11 mouse cellular contexts compared by ENCODE assay signal in genomic region chr4:52361751-52362150, GRCm38 (mm10).
DNase-seq lines count a peak whose midpoint lies in the region; ATAC-seq and TF ChIP-seq lines count a peak whose summit lies in the region.
"Had no signal": no experiment of that assay in that cellular context is flagged by ENCODE, and none has a peak within 500 bp of the region (broad histone marks: within the 10 kb centered on the region; RNA-seq: fewer than 3 reads in every experiment).

No protein-coding gene starts in this region.

- no peaks in the 10 kb centered on the region for H3K27me3 ChIP-seq in E14TG2a.4 (ENCODE audit: insufficient read depth, low read length)
- H3K27me3 ChIP-seq in embryonic facial prominence, embryonic 14.5 days (replicated peaks; ENCODE audit: control insufficient read depth, insufficient read depth, low read length): no peaks in the 10 kb centered on the region
- H3K27me3 ChIP-seq: heart, embryonic 15.5 days had no signal

- H3K9me3 ChIP-seq in E14TG2a.4 (ENCODE audit: low read length): no peaks in the 10 kb centered on the region
- H3K9me3 ChIP-seq in embryonic facial prominence, embryonic 14.5 days (ENCODE audit: control insufficient read depth, low read length): no peaks in the 10 kb centered on the region
- H3K9me3 ChIP-seq: heart, embryonic 15.5 days had no signal

- WGBS in embryonic facial prominence, embryonic 14.5 days: 50% methylated on average over 6 of the region's 6 CpGs

- peak; percentile 81 for ATAC-seq in frontal cortex, adult (ENCODE audit: low TSS enrichment)
- ATAC-seq in embryonic facial prominence, embryonic 14.5 days (ENCODE audit: low read depth): no peak
- ATAC-seq in activated CD4-positive, CD25-positive, alpha-beta regulatory T cell, adult 4 months: no peak
- ATAC-seq: midbrain, embryonic 16.5 days had no signal

- no peaks in the 10 kb centered on the region for H3K36me3 ChIP-seq in E14TG2a.4 (ENCODE audit: insufficient read depth, low read length)
- no peaks in the 10 kb centered on the region for H3K36me3 ChIP-seq in embryonic facial prominence, embryonic 14.5 days (ENCODE audit: control insufficient read depth, insufficient read depth, low read length)
- H3K36me3 ChIP-seq: heart, embryonic 15.5 days had no signal

- no peak for DNase-seq in frontal cortex, postnatal 14 days (ENCODE audit: low spot score in 2 of 2)
- no peak for DNase-seq in layer of hippocampus, adult 2 months (ENCODE audit: low spot score in 2 of 2)
- no peak for DNase-seq in layer of hippocampus, postnatal 36 days
- peak; percentile 2 for DNase-seq in embryonic facial prominence, embryonic 14.5 days (ENCODE audit: low spot score)
- DNase-seq in adrenal gland, postnatal 4 days (ENCODE audit: low spot score in 2 of 2): no peak
- DNase-seq: gastrocnemius, postnatal 14 days had no signal

- no peak overlapping the region for H3K4me2 ChIP-seq in embryonic facial prominence, embryonic 14.5 days (ENCODE audit: low read depth, low read length)
- H3K4me2 ChIP-seq: heart, embryonic 15.5 days had no signal

- TF ChIP-seq CTCF in layer of hippocampus, adult 2 months (conservative IDR thresholded peaks at IDR 0.05): peak; percentile 45
- TF ChIP-seq CTCF in E14TG2a.4 (conservative IDR thresholded peaks at IDR 0.05; ENCODE audit: low read length): peak; percentile 29; the same call in 1 of the 2 replicates

- H3K27ac ChIP-seq in layer of hippocampus, adult 2 months: no peak overlapping the region
- H3K27ac ChIP-seq in embryonic facial prominence, embryonic 14.5 days (replicated peaks; ENCODE audit: low read depth, low read length): no peak overlapping the region
- H3K27ac ChIP-seq: heart, embryonic 15.5 days had no signal

- no peak overlapping the region for H3K9ac ChIP-seq in embryonic facial prominence, embryonic 14.5 days (ENCODE audit: low read depth, low read length)
- H3K9ac ChIP-seq: heart, embryonic 15.5 days had no signal

- H3K4me1 ChIP-seq in E14TG2a.4 (replicated peaks; ENCODE audit: low read depth, low read length): no peaks in the 10 kb centered on the region
- no peaks in the 10 kb centered on the region for H3K4me1 ChIP-seq in embryonic facial prominence, embryonic 14.5 days (ENCODE audit: control insufficient read depth, insufficient read depth, low read length)
- H3K4me1 ChIP-seq: heart, embryonic 15.5 days had no signal

- no peak overlapping the region for H3K4me3 ChIP-seq in layer of hippocampus, adult 2 months
- H3K4me3 ChIP-seq in E14TG2a.4 (replicated peaks; ENCODE audit: low read length): no peak overlapping the region
- no peak overlapping the region for H3K4me3 ChIP-seq in embryonic facial prominence, embryonic 14.5 days (ENCODE audit: low read depth, low read length)
- H3K4me3 ChIP-seq: heart, embryonic 15.5 days had no signal
